Mouse (Mus musculus): ENCODE data around the gene Gm21973. TPM values are rescaled to one million over a fixed set of nuclear protein-coding genes. Genes with fewer than 3 reads are reported as not detected.

The Gm21973 gene
- polyA plus RNA-seq, 1 experiment, result not detected

GRCm38 (mm10) chr15:10347044-10347443 is 21.9 kb downstream of the Gm21973 start:
- no peaks in the 10 kb centered on the region for H3K27me3 ChIP-seq (ENCODE audit: control insufficient read depth, insufficient read depth, low read length)
- TF ChIP-seq CTCF (IDR thresholded peaks at IDR 0.05; ENCODE audit: extremely low read depth, insufficient read length, insufficient replicate concordance, low read depth, low read length), result no peak
- no peak for TF ChIP-seq POLR2A (IDR thresholded peaks at IDR 0.05; ENCODE audit: low read depth, low read length)
- H3K27ac ChIP-seq (ENCODE audit: insufficient read depth, low read depth, low read length), result no peak overlapping the region
- H3K4me1 ChIP-seq (ENCODE audit: control insufficient read depth, insufficient read depth, insufficient read length, low read length), result no peaks in the 10 kb centered on the region
- H3K4me3 ChIP-seq (ENCODE audit: low read depth, low read length), result no peak overlapping the region
- no peaks in the 10 kb centered on the region for H3K36me3 ChIP-seq (ENCODE audit: control insufficient read depth, insufficient read depth, low read length)
- WGBS, result 89% methylated on average over 6 of the region's 6 CpGs

- Histone ChIP-seq H3K36me3 (ENCODE audit: control insufficient read depth, insufficient read depth, low read length) (no peaks in the 10 kb centered on the region), H3K4me3 (ENCODE audit: low read depth, low read length) (no peak within 1 kb of the TSS), H3K27me3 (ENCODE audit: control insufficient read depth, insufficient read depth, low read length) (no peaks in the 10 kb centered on the region), H3K4me1 (ENCODE audit: control insufficient read depth, insufficient read depth, insufficient read length, low read length) (peaks cover 5% of the 10 kb centered on the region; the same call in 1 of the 2 replicates), H3K27ac (ENCODE audit: insufficient read depth, low read depth, low read length) (no peak within 1 kb of the TSS)
- WGBS, result 27% methylated on average over 9 of the region's 9 CpGs
- no peak for TF ChIP-seq CTCF (IDR thresholded peaks at IDR 0.05; ENCODE audit: extremely low read depth, insufficient read length, insufficient replicate concordance, low read depth, low read length)
- TF ChIP-seq POLR2A (IDR thresholded peaks at IDR 0.05; ENCODE audit: low read depth, low read length), result no peak
Measured at GRCm38 (mm10) chr15:10358039-10358948, 33.1 kb downstream of the Gm21973 start, which contains the start of gene Agxt2. Gene Agxt2 (plus strand): TSS chr15:10358532.

DNA sequence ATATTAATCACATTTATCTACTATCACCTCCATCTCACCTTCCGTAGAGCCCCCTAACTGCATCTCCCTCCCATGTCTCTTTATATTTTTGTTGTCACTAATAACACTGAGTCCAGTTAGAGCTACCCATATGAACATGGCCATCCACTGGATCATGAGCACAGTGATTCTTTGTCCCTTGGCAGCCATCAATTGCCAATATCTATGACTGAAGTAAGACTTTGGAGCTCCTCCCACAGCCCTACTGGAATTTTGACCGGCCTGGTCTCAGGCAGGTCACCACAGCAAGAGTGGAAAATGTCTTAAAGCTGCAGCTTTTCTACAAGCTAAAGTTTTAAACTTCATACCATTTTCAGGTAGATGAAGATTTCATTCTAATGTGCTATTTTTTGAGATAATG is 41.2 kb downstream of the Gm21973 start:
- 89% methylated on average over 2 of the region's 2 CpGs for WGBS
- TF ChIP-seq POLR2A (IDR thresholded peaks at IDR 0.05; ENCODE audit: low read depth, low read length) (no peak), CTCF (IDR thresholded peaks at IDR 0.05; ENCODE audit: extremely low read depth, insufficient read length, insufficient replicate concordance, low read depth, low read length) (no peak)
- H3K27ac ChIP-seq (ENCODE audit: insufficient read depth, low read depth, low read length), result no peak overlapping the region

GRCm38 (mm10) chr15:10375404-10375803 is 50.2 kb downstream of the Gm21973 start:
- Histone ChIP-seq H3K27ac (ENCODE audit: insufficient read depth, low read depth, low read length) (no peak overlapping the region), H3K4me3 (ENCODE audit: low read depth, low read length) (no peak overlapping the region), H3K4me1 (ENCODE audit: control insufficient read depth, insufficient read depth, insufficient read length, low read length) (no peaks in the 10 kb centered on the region), H3K27me3 (ENCODE audit: control insufficient read depth, insufficient read depth, low read length) (no peaks in the 10 kb centered on the region), H3K36me3 (ENCODE audit: control insufficient read depth, insufficient read depth, low read length) (no peaks in the 10 kb centered on the region)
- 28% methylated on average over 3 of the region's 3 CpGs for WGBS
- TF ChIP-seq POLR2A (IDR thresholded peaks at IDR 0.05; ENCODE audit: low read depth, low read length) (no peak), CTCF (IDR thresholded peaks at IDR 0.05; ENCODE audit: extremely low read depth, insufficient read length, insufficient replicate concordance, low read depth, low read length) (no peak)

More for the DNA sequence above, 41.2 kb downstream of the Gm21973 start:
- H3K4me3 ChIP-seq (ENCODE audit: low read depth, low read length), result no peak overlapping the region
- no peaks in the 10 kb centered on the region for H3K4me1 ChIP-seq (ENCODE audit: control insufficient read depth, insufficient read depth, insufficient read length, low read length)
- H3K27me3 ChIP-seq (ENCODE audit: control insufficient read depth, insufficient read depth, low read length), result no peaks in the 10 kb centered on the region
- H3K36me3 ChIP-seq (ENCODE audit: control insufficient read depth, insufficient read depth, low read length), result no peaks in the 10 kb centered on the region

- Histone ChIP-seq H3K36me3 (ENCODE audit: control insufficient read depth, insufficient read depth, low read length) (no peaks in the 10 kb centered on the region), H3K4me1 (ENCODE audit: control insufficient read depth, insufficient read depth, insufficient read length, low read length) (no peaks in the 10 kb centered on the region), H3K27me3 (ENCODE audit: control insufficient read depth, insufficient read depth, low read length) (no peaks in the 10 kb centered on the region), H3K4me3 (ENCODE audit: low read depth, low read length) (no peak overlapping the region), H3K27ac (ENCODE audit: insufficient read depth, low read depth, low read length) (no peak overlapping the region)
- 82% methylated on average over 4 of the region's 4 CpGs for whole genome bisulfite sequencing
- TF ChIP-seq CTCF (IDR thresholded peaks at IDR 0.05; ENCODE audit: extremely low read depth, insufficient read length, insufficient replicate concordance, low read depth, low read length), result no peak
Measured at GRCm38 (mm10) chr15:10378338-10378959, 53.3 kb downstream of the Gm21973 start.

- no peak for TF ChIP-seq CTCF (IDR thresholded peaks at IDR 0.05; ENCODE audit: extremely low read depth, insufficient read length, insufficient replicate concordance, low read depth, low read length)
- TF ChIP-seq POLR2A (IDR thresholded peaks at IDR 0.05; ENCODE audit: low read depth, low read length), result no peak
- Histone ChIP-seq H3K27ac (ENCODE audit: insufficient read depth, low read depth, low read length) (no peak overlapping the region), H3K4me1 (ENCODE audit: control insufficient read depth, insufficient read depth, insufficient read length, low read length) (no peaks in the 10 kb centered on the region), H3K4me3 (ENCODE audit: low read depth, low read length) (no peak overlapping the region), H3K36me3 (ENCODE audit: control insufficient read depth, insufficient read depth, low read length) (no peaks in the 10 kb centered on the region), H3K27me3 (ENCODE audit: control insufficient read depth, insufficient read depth, low read length) (no peaks in the 10 kb centered on the region)
- WGBS, result 72% methylated on average over 3 of the region's 3 CpGs
Measured at GRCm38 (mm10) chr15:10379757-10380458, 54.7 kb downstream of the Gm21973 start.

Data from small intestine, adult 2 months (tissue).